Mouse (Mus musculus): ENCODE measurements around the gene Ercc8. TPM values are rescaled to one million over a fixed set of nuclear protein-coding genes. Genes with fewer than 3 reads are reported as not detected.

Ercc8 gene
- polyA plus RNA-seq, 1 experiment from 2014 or later = 15.0 TPM

Other genes with a start within 250 kb of the Ercc8 start
- 57.6 and 59.7 TPM in 2 replicates for gene Smim15, start 114.3 kb upstream of the Ercc8 start, polyA plus RNA-seq (2015; fragmentation: Nextera tagmentation; extraction: Ambion mirVana)
- 68.6 and 72.9 TPM in 2 replicates for gene Ndufaf2, start 108 bp upstream of the Ercc8 start, polyA plus RNA-seq (2015; fragmentation: Nextera tagmentation; extraction: Ambion mirVana)
- gene Elovl7, start 55.7 kb downstream of the Ercc8 start, polyA plus RNA-seq (2015; fragmentation: Nextera tagmentation; extraction: Ambion mirVana) = 25.2 and 25.4 TPM in 2 replicates
- 6.9 and 7.6 TPM in 2 replicates for gene Depdc1b, start 157.6 kb downstream of the Ercc8 start, polyA plus RNA-seq (2015; fragmentation: Nextera tagmentation; extraction: Ambion mirVana)